Mouse (Mus musculus): Measurements from ENCODE around the gene Dlg5. TPM values are rescaled to one million over a fixed set of nuclear protein-coding genes. Genes with fewer than 3 reads are reported as not detected.
A peak's percentile ranks its signal among the peaks of the same experiment; 100 is the strongest.

The Dlg5 gene
- polyA plus RNA-seq, 1 experiment: 2.6 TPM

DNA sequence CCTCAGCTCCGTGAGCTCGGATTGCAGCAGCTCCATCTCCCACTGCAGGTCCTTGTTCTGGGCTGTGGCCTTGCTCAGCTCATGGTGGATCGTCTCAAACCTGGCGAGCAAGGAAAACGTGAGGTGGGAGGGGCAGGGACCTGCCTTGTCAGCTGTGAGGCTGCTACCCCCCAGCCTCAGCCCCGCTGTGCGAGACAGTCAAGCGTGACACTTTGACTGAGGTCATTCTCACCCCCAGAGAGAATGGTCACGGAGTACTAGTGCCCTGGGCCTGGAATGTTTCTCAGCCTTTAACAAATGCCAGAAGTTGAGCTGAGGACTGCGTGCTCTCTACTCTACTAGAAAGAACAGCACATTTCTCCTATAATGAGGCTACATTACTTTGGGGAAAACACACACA, 69.1 kb downstream of the Dlg5 start:
- TF ChIP-seq GATA1 (IDR thresholded peaks at IDR 0.05; ENCODE audit: low read length): no peak

- no peak for TF ChIP-seq GATA1 (IDR thresholded peaks at IDR 0.05; ENCODE audit: low read length)
Measured at GRCm38 (mm10) chr14:24173326-24173725, 72.4 kb downstream of the Dlg5 start.

DNA sequence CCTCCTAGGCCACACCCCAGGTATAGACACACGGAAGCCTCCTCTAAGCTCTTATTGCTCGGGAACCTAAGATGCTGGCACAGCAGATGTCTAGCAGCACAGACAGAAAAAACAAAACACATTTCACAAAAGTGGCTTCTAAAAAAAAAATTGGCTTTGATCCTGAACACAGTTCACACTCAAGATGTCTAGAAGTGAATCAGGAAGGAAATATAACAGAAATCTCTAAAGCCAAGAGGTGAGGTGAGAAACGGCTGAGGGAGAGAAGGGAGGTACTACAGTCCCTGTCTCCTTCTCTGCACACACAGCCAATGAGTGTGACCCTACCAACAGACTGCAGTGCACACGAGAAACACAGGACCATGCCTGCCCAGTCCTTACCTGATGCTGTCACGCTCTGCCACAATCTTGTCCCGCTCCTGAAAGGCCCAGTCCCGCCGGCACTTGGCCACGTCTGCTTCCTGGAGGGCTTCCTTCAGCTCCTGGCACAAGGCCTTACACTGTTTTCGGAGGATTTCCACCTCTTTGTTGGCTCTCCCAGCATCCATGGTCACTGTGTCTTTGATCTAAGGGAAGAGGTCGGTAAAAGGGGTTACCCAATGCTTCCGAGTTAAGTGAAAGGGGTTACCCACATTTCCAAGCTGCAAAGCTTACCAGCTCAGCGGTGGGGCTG, 73.9 kb downstream of the Dlg5 start:
- no peak for TF ChIP-seq GATA1 (IDR thresholded peaks at IDR 0.05; ENCODE audit: low read length)

- no peak for TF ChIP-seq GATA1 (IDR thresholded peaks at IDR 0.05; ENCODE audit: low read length)
Measured at GRCm38 (mm10) chr14:24166046-24166445, 79.7 kb downstream of the Dlg5 start.

DNA sequence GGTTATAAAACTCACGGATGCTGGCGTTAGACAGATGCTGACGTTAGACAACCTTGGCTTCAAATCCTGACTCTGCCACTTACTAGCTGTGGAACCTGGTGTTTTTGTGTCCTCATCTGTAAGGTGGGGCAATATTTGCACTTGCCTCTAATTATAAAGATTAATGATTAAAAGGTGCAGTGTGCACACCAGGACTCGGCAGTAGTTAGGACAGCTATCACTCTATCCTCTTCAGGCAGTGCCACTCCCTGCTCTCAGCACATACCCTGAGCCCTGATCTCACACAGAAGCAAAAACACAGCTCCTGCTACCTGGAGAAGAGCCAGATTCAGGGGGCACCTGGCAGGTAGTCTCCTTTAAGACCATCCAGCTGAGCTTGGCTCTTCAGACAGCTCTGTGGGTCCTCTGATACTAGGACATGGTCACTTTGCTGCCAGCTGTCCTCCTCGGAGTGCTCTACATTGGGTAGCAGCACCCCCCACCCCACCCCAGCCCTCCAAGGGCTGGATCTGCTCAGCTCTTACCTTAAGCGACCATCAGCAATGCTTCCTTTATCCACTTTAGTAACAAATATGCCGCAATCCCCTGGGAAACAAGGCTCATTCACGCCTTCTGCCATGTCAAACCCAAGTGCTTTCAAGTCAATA, 80.9 kb downstream of the Dlg5 start:
- TF ChIP-seq GATA1 (IDR thresholded peaks at IDR 0.05; ENCODE audit: low read length): no peak

DNA sequence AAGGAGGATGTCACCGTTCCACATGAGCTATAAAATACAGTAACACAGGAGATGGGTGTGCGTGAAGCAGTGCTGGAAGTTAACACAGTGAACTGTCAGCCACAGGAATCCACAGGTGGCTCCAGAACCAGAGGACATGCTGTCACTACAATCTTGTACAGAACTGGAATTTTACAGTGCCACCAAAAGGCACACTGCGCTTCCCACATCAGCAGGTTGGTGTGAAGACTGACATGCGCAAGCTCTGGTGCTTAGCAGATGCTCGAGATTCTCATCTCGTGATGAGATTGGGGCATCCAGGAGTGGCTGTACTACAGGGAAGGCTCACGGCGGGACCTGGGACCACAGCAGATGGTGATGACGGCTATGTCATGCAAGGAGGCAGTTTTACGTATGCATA, 82.9 kb downstream of the Dlg5 start:
- no peak for TF ChIP-seq GATA1 (IDR thresholded peaks at IDR 0.05; ENCODE audit: low read length)

DNA sequence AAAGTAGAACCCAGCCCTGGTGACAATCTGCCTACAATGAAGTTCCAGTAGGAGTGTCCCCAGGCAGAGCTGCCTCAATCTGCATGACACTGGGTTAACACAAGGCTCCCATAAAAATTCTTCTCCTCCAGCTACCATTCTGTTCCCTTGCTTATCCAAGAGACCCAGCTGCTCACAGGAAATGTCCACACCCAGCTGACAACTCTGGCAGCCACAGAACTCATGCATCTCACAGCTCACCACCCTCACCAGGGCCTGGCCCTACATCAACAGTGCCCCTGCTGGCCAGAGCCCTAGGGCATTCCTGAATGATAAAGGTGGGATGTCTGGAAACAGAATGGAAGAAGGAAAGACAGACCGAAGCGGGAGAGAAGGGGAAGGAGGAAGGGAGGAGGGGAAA, 96.8 kb downstream of the Dlg5 start:
- TF ChIP-seq GATA1 (IDR thresholded peaks at IDR 0.05; ENCODE audit: low read length): no peak

DNA sequence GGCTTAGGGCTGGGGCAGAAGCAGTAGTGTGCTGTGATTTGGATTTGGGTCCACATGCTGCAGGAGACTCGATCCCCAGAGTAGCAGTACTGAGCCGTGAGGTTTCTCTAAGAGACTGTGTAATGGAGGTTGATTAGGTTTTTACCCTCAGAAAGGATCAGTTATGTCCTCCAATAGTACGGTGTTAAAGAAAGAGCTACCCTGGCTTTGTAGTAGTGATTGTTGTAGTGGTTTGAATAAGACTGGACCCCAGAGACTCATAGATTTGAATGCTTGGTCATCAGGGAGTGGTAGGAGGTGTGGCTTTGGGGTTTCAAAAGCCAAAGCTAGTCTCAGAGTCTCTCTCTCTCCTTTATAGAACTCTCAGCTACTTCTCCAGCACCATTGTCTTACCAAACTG, 100.9 kb downstream of the Dlg5 start:
- no peak for TF ChIP-seq GATA1 (IDR thresholded peaks at IDR 0.05; ENCODE audit: low read length)

- no peak for TF ChIP-seq GATA1 (IDR thresholded peaks at IDR 0.05; ENCODE audit: low read length)
Measured at GRCm38 (mm10) chr14:24144421-24144820, 101.3 kb downstream of the Dlg5 start.

DNA sequence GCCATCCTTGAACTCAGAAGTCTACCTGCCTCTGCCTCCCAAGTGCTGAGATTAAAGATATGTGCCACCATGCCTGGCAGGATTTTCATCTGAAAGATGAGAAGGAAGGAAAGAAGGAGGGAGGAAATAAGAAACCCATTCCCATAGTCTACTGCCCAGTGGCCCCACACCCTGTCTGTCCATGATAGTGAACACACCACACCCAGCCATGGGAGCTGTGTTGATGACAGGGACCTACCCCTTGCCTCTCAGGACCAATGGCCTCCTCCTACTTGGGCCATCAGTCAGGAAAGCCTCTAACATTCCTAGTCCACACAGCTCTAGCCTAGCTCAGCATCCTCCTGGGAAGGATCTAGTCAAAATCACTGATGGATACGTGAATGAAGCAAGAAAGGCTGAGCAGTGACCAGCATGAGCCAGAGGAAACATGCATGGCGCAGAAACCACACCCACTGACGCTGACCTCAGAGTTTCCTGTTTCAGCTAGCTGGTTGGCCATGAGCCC, 102.7 kb downstream of the Dlg5 start:
- TF ChIP-seq GATA1 (IDR thresholded peaks at IDR 0.05; ENCODE audit: low read length): no peak

DNA sequence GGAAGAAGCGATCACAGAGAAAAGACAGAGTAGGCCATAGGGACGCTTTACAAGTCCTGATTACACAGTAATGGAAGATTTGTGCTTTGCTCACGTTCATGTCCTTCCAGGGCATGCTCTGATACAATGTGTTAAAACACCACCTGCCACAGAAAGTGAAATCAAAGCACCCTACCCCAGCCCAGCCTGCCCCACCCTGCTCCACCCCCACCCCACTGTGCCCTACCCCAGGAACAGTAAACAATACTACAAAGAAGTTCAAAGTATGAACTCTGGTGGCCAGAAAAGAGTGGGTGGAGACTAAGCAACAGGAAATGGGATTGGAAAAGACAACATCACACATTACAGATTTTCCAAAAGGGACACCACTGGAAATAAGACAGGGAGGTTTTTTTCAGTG, 104.0 kb downstream of the Dlg5 start:
- TF ChIP-seq GATA1 (IDR thresholded peaks at IDR 0.05; ENCODE audit: low read length): no peak

DNA sequence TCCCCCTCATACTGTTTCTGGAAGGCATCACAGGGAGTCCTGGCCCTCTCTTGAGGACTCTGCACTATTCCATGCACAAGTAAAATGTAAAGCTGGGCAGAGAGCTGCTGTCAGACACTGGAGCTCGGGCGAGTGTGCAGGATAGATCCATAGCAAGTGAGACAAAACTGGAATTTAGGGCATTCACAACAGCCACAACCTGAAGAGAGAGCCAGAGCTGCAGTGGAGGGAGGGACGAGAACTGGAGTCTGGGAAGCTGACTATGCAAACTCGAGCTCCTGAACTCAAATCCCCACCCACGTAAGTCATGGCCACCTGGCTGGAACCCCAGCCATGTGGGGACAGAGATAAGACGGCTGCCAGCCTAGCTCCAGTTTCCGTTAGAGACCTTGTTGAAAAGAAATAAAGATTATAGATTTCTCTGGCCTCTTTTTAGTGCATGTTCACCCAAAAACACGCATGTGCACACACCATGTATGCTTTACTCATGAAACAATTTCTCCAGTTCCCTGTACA, 105.4 kb downstream of the Dlg5 start:
- TF ChIP-seq GATA1 (IDR thresholded peaks at IDR 0.05; ENCODE audit: low read length): peak; percentile 9

DNA sequence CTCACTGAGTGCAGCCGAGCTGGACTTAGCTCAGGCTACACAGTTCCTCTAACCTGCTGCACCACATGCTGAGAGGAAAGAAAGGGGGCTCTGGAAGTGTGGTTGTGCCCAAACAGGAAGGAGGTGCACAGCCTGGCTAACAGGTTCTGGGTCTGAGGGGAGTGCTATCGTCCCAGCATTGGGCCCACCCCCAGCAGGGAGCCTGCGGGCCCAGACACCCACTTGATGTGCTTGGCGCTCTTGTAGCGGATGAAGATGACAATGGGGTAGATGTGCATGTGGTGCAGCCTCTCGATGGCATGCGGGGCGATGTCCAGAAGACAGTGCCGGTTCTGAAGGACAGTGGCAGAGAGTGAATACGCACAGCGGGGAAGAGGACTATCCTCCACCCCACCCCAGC, 108.8 kb downstream of the Dlg5 start:
- TF ChIP-seq GATA1 (IDR thresholded peaks at IDR 0.05; ENCODE audit: low read length): no peak

DNA sequence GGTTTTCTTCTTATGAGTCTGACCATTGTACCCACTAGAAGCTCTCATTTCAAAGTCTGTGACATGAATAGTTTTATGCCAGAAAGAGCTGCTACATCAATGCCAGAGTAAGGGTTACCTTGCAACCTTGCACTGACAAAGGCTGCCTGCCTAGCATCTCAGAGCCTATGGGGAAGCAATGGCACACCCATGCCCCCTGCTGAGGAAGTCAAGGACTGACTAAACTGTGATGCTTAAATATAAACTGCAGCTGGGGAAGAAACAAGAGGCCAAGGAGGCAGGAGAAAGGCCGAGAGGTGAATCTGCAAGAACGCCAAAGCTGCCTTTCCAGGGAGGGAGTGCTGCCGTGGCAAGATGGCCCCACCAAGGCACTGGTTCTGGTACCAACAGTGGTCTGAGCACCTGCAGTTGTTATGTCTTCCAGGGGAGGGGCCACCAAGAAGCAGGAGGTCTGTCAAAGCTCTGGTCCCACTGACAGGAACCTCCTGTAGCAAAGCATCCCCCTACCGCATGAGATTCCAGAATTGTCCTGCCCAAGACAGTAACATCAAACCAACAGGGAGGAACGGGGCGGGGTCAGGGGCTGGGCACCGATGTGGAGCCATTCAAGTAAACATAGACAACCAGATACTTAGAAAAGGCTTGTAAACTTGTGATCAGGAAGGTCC, 111.0 kb downstream of the Dlg5 start:
- no peak for TF ChIP-seq GATA1 (IDR thresholded peaks at IDR 0.05; ENCODE audit: low read length)

GRCm38 (mm10) chr14:24133801-24134200, 111.9 kb downstream of the Dlg5 start:
- TF ChIP-seq GATA1 (IDR thresholded peaks at IDR 0.05; ENCODE audit: low read length): no peak

DNA sequence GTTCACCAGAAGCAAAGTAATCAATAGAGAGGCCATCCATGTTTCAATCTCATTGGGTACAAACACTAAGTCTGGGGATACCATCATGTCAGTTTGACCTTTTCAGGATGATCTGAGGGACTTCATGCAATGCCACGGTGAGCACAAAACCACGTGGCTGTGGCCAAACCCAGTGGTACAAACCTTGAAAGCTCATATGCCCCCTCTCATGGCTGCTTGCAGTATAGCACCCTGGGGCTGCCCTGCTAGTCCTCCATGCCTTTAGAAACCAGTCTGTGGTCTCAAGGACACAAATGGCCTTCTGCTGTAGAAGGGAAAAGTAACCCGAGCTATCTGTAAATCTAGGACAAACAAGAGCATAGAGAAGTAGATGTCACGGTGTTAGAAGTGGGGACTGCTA, 113.6 kb downstream of the Dlg5 start:
- no peak for TF ChIP-seq GATA1 (IDR thresholded peaks at IDR 0.05; ENCODE audit: low read length)
